Mouse (Mus musculus) kidney, adult 2 months (tissue): ENCODE data around the gene Spry2.

ENCODE experiments used
- CTCF ChIP-seq: fragments of 200-500 bp; conservative IDR thresholded peaks from 2 replicates; pipeline ENCODE4 v1.5.1; 2011; ENCODE audit warnings: low read depth, mild to moderate bottlenecking, control low read depth, low read length, moderate library complexity, mixed read lengths; ENCODE audit not compliant: insufficient read depth, insufficient read length
- POLR2A ChIP-seq: fragments of 200-500 bp; IDR thresholded peaks from one replicate; pipeline ENCODE4 v1.6.1; 2011; ENCODE audit warnings: low read depth, low read length, control low read depth

DNA sequence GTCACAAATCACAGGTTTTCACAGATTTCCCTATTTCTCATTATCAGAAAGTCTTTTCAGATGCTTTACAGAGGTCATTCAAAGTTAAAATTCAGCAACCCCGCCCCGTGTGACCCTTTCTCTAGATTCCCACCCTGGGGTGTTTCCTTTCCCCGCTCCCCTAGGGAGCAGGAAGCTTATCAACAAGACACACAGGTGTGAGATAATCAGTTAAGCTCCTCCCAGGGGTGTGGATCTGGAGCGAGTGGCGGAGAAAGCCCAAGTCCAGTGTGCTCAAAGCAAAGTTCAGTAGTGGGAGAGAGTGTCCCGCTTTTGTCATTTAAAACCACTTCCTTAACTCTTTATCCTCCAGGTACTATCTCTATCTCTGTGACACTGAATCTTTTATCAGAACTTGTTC lies 35.7 kb downstream of the Spry2 start:
- no peak for TF ChIP-seq POLR2A
- no peak for TF ChIP-seq CTCF
